Mouse (Mus musculus) MEL (cell line): Measurements from ENCODE around the gene Agpat4. TPM values are rescaled to one million over a fixed set of nuclear protein-coding genes. Genes with fewer than 3 reads are reported as not detected.

Source experiments
- DNase-seq: peaks from one replicate; pipeline ENCODE4 v3.0.0; 2011; ENCODE audit warnings: low read depth, low spot score
- H3K27ac ChIP-seq: 2 replicates; pipeline ENCODE4 v1.5.1; 2012; ENCODE audit warnings: low read depth, mild to moderate bottlenecking, control low read depth, low read length, moderate library complexity; ENCODE audit not compliant: control insufficient read depth
- H3K27me3 ChIP-seq, 2 experiments: fragments of 150-350 bp in 1 of 2; sonication (generic) in 1 of 2; 2 replicates each; pipeline ENCODE4 v1.6.1; 2012; ENCODE audit warnings: low read length in 2 of 2, mild to moderate bottlenecking in 2 of 2, improper control_type of control experiment in 1 of 2, moderate library complexity in 1 of 2; ENCODE audit not compliant: insufficient read depth in 2 of 2, control insufficient read depth in 1 of 2
- H3K36me3 ChIP-seq, 2 experiments: 2 replicates each; pipeline ENCODE4 v1.6.1; 2012 to 2014; ENCODE audit warnings: low read length in 2 of 2, improper control_type of control experiment in 1 of 2, inconsistent platforms in 1 of 2, mild to moderate bottlenecking in 1 of 2; ENCODE audit not compliant: insufficient read depth in 2 of 2, control insufficient read depth in 1 of 2
- H3K4me1 ChIP-seq, 2 experiments: fragments of 150-350 bp in 1 of 2; sonication (generic) in 1 of 2; 2 replicates each; pipeline ENCODE4 v1.6.1; 2012; ENCODE audit warnings: low read length in 2 of 2, improper control_type of control experiment in 1 of 2, mild to moderate bottlenecking in 1 of 2; ENCODE audit not compliant: insufficient read depth in 2 of 2, control insufficient read depth in 1 of 2
- H3K4me3 ChIP-seq, 2 experiments: fragments of 150-350 bp in 1 of 2; sonication (generic) in 1 of 2; 2 replicates each; pipeline ENCODE4 v1.5.1; 2012; ENCODE audit warnings: low read depth in 2 of 2, low read length in 2 of 2, mild to moderate bottlenecking in 2 of 2, moderate library complexity in 2 of 2, control low read depth in 1 of 2, improper control_type of control experiment in 1 of 2; ENCODE audit not compliant: control insufficient read depth in 1 of 2, insufficient read depth in 1 of 2
- H3K79me2 ChIP-seq: 2 replicates; pipeline ENCODE4 v1.6.1; 2012; ENCODE audit warnings: mild to moderate bottlenecking, low read length, moderate library complexity; ENCODE audit not compliant: control insufficient read depth, poor library complexity, insufficient read depth
- H3K9ac ChIP-seq: 2 replicates; pipeline ENCODE4 v1.6.1; 2012; ENCODE audit warnings: low read depth, mild to moderate bottlenecking, control low read depth, low read length, moderate library complexity; ENCODE audit not compliant: control insufficient read depth, poor library complexity, severe bottlenecking
- H3K9me3 ChIP-seq: fragments of 150-350 bp; sonication (generic); replicated peaks from 2 replicates; pipeline ENCODE4 v1.6.1; 2012; ENCODE audit warnings: mild to moderate bottlenecking, low read length, improper control_type of control experiment, moderate library complexity; ENCODE audit not compliant: insufficient read depth
- BHLHE40 ChIP-seq: IDR thresholded peaks from 2 replicates; pipeline ENCODE4 v1.6.1; 2012; ENCODE audit warnings: low read depth, mild to moderate bottlenecking, inconsistent platforms, low read length, improper control_type of control experiment, borderline replicate concordance
- CHD2 ChIP-seq: IDR thresholded peaks from 2 replicates; pipeline ENCODE4 v1.6.1; 2011; ENCODE audit warnings: low read length, improper control_type of control experiment
- CTCF ChIP-seq, 3 experiments: IDR thresholded peaks in 2 of 3; conservative IDR thresholded peaks in 1 of 3; 2 replicates each; pipeline ENCODE4 v1.5.1; 2011 to 2012; ENCODE audit warnings: low read length in 3 of 3, low read depth in 2 of 3, mild to moderate bottlenecking in 2 of 3, improper control_type of control experiment in 1 of 3, inconsistent platforms in 1 of 3, mixed read lengths in 1 of 3, moderate library complexity in 1 of 3; ENCODE audit not compliant: control insufficient read depth in 1 of 3, insufficient read depth in 1 of 3, poor library complexity in 1 of 3, severe bottlenecking in 1 of 3
- E2F4 ChIP-seq: IDR thresholded peaks from 2 replicates; pipeline ENCODE4 v1.6.1; 2011; ENCODE audit warnings: low read depth, low read length, improper control_type of control experiment, borderline replicate concordance
- ELF1 ChIP-seq: IDR thresholded peaks from 2 replicates; pipeline ENCODE4 v1.6.1; 2014; ENCODE audit warnings: low read depth, mild to moderate bottlenecking, inconsistent platforms, low read length, improper control_type of control experiment, moderate library complexity
- ETS1 ChIP-seq: IDR thresholded peaks from 2 replicates; pipeline ENCODE4 v1.6.1; 2012; ENCODE audit warnings: low read depth, mild to moderate bottlenecking, inconsistent platforms, low read length, improper control_type of control experiment, moderate library complexity
- GABPA ChIP-seq: IDR thresholded peaks from 2 replicates; pipeline ENCODE4 v1.6.1; 2012; ENCODE audit warnings: low read depth, mild to moderate bottlenecking, inconsistent platforms, low read length, improper control_type of control experiment, moderate library complexity
- GATA1 ChIP-seq: IDR thresholded peaks from 2 replicates; pipeline ENCODE4 v1.6.1; 2011; ENCODE audit warnings: low read depth, low read length, improper control_type of control experiment
- JUND ChIP-seq: IDR thresholded peaks from 2 replicates; pipeline ENCODE4 v1.6.1; 2011; ENCODE audit warnings: low read depth, mild to moderate bottlenecking, improper control_type of control experiment, low read length
- KAT2A ChIP-seq: conservative IDR thresholded peaks from 2 replicates; pipeline ENCODE4 v1.6.1; 2012; ENCODE audit warnings: low read depth, low read length, improper control_type of control experiment, inconsistent platforms
- MAX ChIP-seq: IDR thresholded peaks from 2 replicates; pipeline ENCODE4 v1.6.1; 2011; ENCODE audit warnings: low read length, improper control_type of control experiment
- MAZ ChIP-seq: IDR thresholded peaks from 2 replicates; pipeline ENCODE4 v1.6.1; 2012; ENCODE audit warnings: low read depth, mild to moderate bottlenecking, inconsistent platforms, low read length, improper control_type of control experiment
- MEF2A ChIP-seq: IDR thresholded peaks from 2 replicates; pipeline ENCODE4 v1.6.1; 2014; ENCODE audit warnings: low read depth, mild to moderate bottlenecking, inconsistent platforms, low read length, improper control_type of control experiment; ENCODE audit not compliant: poor library complexity, insufficient replicate concordance, severe bottlenecking; ENCODE audit errors: extremely low read depth
- MYB ChIP-seq: IDR thresholded peaks from 2 replicates; pipeline ENCODE4 v1.6.1; 2011; ENCODE audit warnings: mild to moderate bottlenecking, low read depth, low read length, improper control_type of control experiment
- POLR2AphosphoS2 ChIP-seq: IDR thresholded peaks from 2 replicates; pipeline ENCODE4 v1.6.1; 2011; ENCODE audit warnings: low read length, improper control_type of control experiment
- RCOR1 ChIP-seq: IDR thresholded peaks from 2 replicates; pipeline ENCODE4 v1.6.1; 2012; ENCODE audit warnings: low read depth, mild to moderate bottlenecking, inconsistent platforms, low read length, improper control_type of control experiment
- SMC3 ChIP-seq: IDR thresholded peaks from 2 replicates; pipeline ENCODE4 v1.6.1; 2011; ENCODE audit warnings: low read depth, low read length, improper control_type of control experiment
- TAL1 ChIP-seq: IDR thresholded peaks from 2 replicates; pipeline ENCODE4 v1.6.1; 2012; ENCODE audit warnings: mild to moderate bottlenecking, inconsistent platforms, low read length, moderate library complexity, mixed read lengths
- USF1 ChIP-seq: IDR thresholded peaks from 2 replicates; pipeline ENCODE4 v1.6.1; 2014; ENCODE audit warnings: low read depth, mild to moderate bottlenecking, inconsistent platforms, low read length, improper control_type of control experiment, moderate library complexity
- ZC3H11A ChIP-seq: IDR thresholded peaks from 2 replicates; pipeline ENCODE4 v1.6.1; 2012; ENCODE audit warnings: low read depth, mild to moderate bottlenecking, inconsistent platforms, low read length, improper control_type of control experiment
- ZKSCAN1 ChIP-seq: IDR thresholded peaks from 2 replicates; pipeline ENCODE4 v1.6.1; 2012; ENCODE audit warnings: low read depth, mild to moderate bottlenecking, inconsistent platforms, low read length, improper control_type of control experiment, moderate library complexity
- ZMIZ1 ChIP-seq: IDR thresholded peaks from 2 replicates; pipeline ENCODE4 v1.6.1; 2012; ENCODE audit warnings: low read depth, mild to moderate bottlenecking, inconsistent platforms, low read length, improper control_type of control experiment, moderate library complexity
- polyA plus RNA-seq, 2 experiments: library from polyadenylated mRNA; stranded (reverse) in 1 of 2; unstranded in 1 of 2; fragments of >175 nt in 1 of 2; fragments of >200 nt in 1 of 2; gene quantifications; 2 replicates each; pipeline versions ENCODE4 v1.2.1 to v1.2.4; 2012; ENCODE audit warnings: low replicate concordance in 2 of 2, low read depth in 1 of 2; ENCODE audit not compliant: insufficient read length in 2 of 2, insufficient read depth in 1 of 2, missing spikeins in 1 of 2
- total RNA-seq: library from RNA; depleted of rRNA; stranded (reverse); fragments of 300-350 nt; gene quantifications from 2 replicates; pipeline ENCODE4 v1.2.3, GENCODE M21; 2012

The Agpat4 gene
- total and polyA plus RNA-seq, 3 experiments: 3.3 to 9.3 TPM; not detected in 1

- TF ChIP-seq ZMIZ1: no peak
- no peak for TF ChIP-seq KAT2A
- peak; percentile 70; the same call in 1 of the 2 replicates for TF ChIP-seq USF1
- TF ChIP-seq GABPA: no peak
Observed at GRCm38 (mm10) chr17:12249783-12250504, 131.4 kb downstream of the Agpat4 start (continued).

- Histone ChIP-seq H3K4me3 (peak overlapping the region; percentile 15 to 32; a peak in 3 of 4 replicates), H3K9ac (peak overlapping the region; percentile 6; the same call in 1 of the 2 replicates), H3K4me1 (peaks cover 0 to 5% of the 10 kb centered on the region in 2 experiments; a peak in 2 of 4 replicates), H3K79me2 (no peaks in the 10 kb centered on the region), H3K27me3 (no peaks in the 10 kb centered on the region), H3K27ac (peak overlapping the region; percentile 53), H3K36me3 (no peaks in the 10 kb centered on the region), H3K9me3 (no peaks in the 10 kb centered on the region)
- TF ChIP-seq BHLHE40 (no peak), KAT2A (no peak), CHD2 (no peak), E2F4 (no peak), RCOR1 (no peak), ETS1 (no peak), POLR2AphosphoS2 (no peak), JUND (no peak), CTCF (IDR thresholded peaks at IDR 0.05 in 2 of 3, conservative IDR thresholded peaks at IDR 0.05 in 1 of 3; ENCODE audit: control insufficient read depth in 1 of 3, insufficient read depth in 1 of 3, low read depth in 2 of 3, low read length in 3 of 3, poor library complexity in 1 of 3, severe bottlenecking in 1 of 3) (no peak), SMC3 (no peak), TAL1 (no peak), ELF1 (no peak), GATA1 (no peak), ZKSCAN1 (no peak), ZC3H11A (no peak), MAX (no peak), MAZ (no peak), MYB (no peak), MEF2A (no peak)
- peak; percentile 50 for DNase-seq
Observed at GRCm38 (mm10) chr17:12250581-12250980, 132.1 kb downstream of the Agpat4 start.
